Mouse (Mus musculus) forebrain, embryonic 14.5 days (tissue): ENCODE data around the gene Ctsh. TPM values are rescaled to one million over a fixed set of nuclear protein-coding genes. Genes with fewer than 3 reads are reported as not detected.

Experiments used
- ATAC-seq: fragments of 200-750 bp; cut with Nextera tagmentation; 2 replicates; pipeline ENCODE4 v1.8.0; 2017; ENCODE audit warnings: mild to moderate bottlenecking, moderate library complexity
- DNase-seq: peaks from one replicate; pipeline ENCODE4 v3.0.0-alpha.2; 2015; ENCODE audit warnings: low spot score
- H3K27ac ChIP-seq: fragments of 300-500 bp; sonication (generic); 2 replicates; pipeline ENCODE4 v1.5.1; 2014; ENCODE audit warnings: low read depth, mild to moderate bottlenecking, control low read depth, low read length, moderate library complexity
- H3K27me3 ChIP-seq: fragments of 300-500 bp; sonication (generic); replicated peaks from 2 replicates; pipeline ENCODE4 v1.6.1; 2014; ENCODE audit warnings: low read length, control low read depth, mixed read lengths; ENCODE audit not compliant: control insufficient read depth, insufficient read depth
- H3K36me3 ChIP-seq: fragments of 300-500 bp; sonication (generic); 2 replicates; pipeline ENCODE4 v1.6.1; 2014; ENCODE audit warnings: low read length, control low read depth; ENCODE audit not compliant: control insufficient read depth, insufficient read depth
- H3K4me1 ChIP-seq: fragments of 300-500 bp; sonication (generic); 2 replicates; pipeline ENCODE4 v1.6.1; 2014; ENCODE audit warnings: antibody characterized with exemption, low read length, control low read depth; ENCODE audit not compliant: control insufficient read depth, insufficient read depth
- H3K4me2 ChIP-seq: fragments of 300-500 bp; sonication (generic); 2 replicates; pipeline ENCODE4 v1.6.1; 2014; ENCODE audit warnings: mild to moderate bottlenecking, control low read depth, low read length
- H3K4me3 ChIP-seq: fragments of 300-500 bp; sonication (generic); 2 replicates; pipeline ENCODE4 v1.5.1; 2014; ENCODE audit warnings: low read depth, low read length, control low read depth
- H3K9ac ChIP-seq: fragments of 300-500 bp; sonication (generic); 2 replicates; pipeline ENCODE4 v1.6.1; 2014; ENCODE audit warnings: mild to moderate bottlenecking, low read length, control low read depth, moderate library complexity
- H3K9me3 ChIP-seq: fragments of 300-500 bp; sonication (generic); replicated peaks from 2 replicates; pipeline ENCODE4 v1.6.1; 2016; ENCODE audit warnings: low read length, control low read depth, mixed read lengths; ENCODE audit not compliant: control insufficient read depth
- WGBS: fragments of 180-500 bp; shearing (Covaris S2); extraction: QIAGEN DNeasy Blood & Tissue Kit; methylation state at CpG from one replicate; pipeline ENCODE4 v1.1.7; 2014; 5-methylcytosine and 5-hydroxymethylcytosine counted together
- polyA plus RNA-seq: library from polyadenylated mRNA; unstranded; fragments of >200 nt; fragmentation: Nextera tagmentation; extraction: Ambion mirVana; gene quantifications from 2 replicates; pipeline ENCODE4 v1.2.1, GENCODE M21; 2014

The Ctsh gene
- polyA plus RNA-seq, 1 experiment from 2014 or later: 14.4 TPM

DNA sequence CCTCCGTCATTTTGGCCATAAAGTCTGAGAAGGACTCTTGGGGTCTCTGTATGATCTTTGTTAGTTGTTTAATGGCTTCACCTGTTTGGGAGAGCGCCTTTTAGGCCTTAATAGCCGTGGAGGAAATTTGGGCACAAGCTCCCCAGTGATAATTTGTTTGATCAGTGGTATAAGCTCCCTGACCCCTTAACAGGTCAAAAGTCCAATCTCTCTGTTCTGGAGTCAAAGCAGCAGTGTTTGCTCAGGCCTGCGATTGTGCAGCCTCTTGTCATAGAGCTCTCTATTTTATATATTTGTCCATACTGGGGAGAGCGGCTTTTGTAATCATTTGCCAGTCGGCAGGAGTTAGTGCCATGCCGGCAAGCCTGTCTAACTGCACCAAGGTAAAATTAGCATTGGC lies 8.8 kb upstream of the Ctsh start:
- no peak overlapping the region for H3K4me2 ChIP-seq
- no peaks in the 10 kb centered on the region for H3K36me3 ChIP-seq
- H3K4me3 ChIP-seq: no peak overlapping the region
- H3K4me1 ChIP-seq: no peaks in the 10 kb centered on the region
- ATAC-seq (no peak), DNase-seq (no peak)
- no peaks in the 10 kb centered on the region; the same call in 1 of the 2 replicates for H3K9me3 ChIP-seq
- no peaks in the 10 kb centered on the region for H3K27me3 ChIP-seq
- 91% methylated on average over 7 of the region's 7 CpGs for WGBS
- no peak overlapping the region for H3K27ac ChIP-seq
- no peak overlapping the region for H3K9ac ChIP-seq

GRCm38 (mm10) chr9:90047937-90048627 lies 5.9 kb upstream of the Ctsh start:
- 67% methylated on average over 5 of the region's 5 CpGs for WGBS
- peak; percentile 2 for DNase-seq
- H3K4me3 ChIP-seq: no peak overlapping the region

GRCm38 (mm10) chr9:90054371-90055145 lies 606 bp downstream of the Ctsh start:
- H3K9me3 ChIP-seq: no peaks in the 10 kb centered on the region
- no peaks in the 10 kb centered on the region for H3K27me3 ChIP-seq
- peak overlapping the region; percentile 31 for H3K4me3 ChIP-seq
- H3K9ac ChIP-seq: peak overlapping the region; percentile 54
- DNase-seq (peak; percentile 35), ATAC-seq (peak; percentile 50)
- no peaks in the 10 kb centered on the region for H3K36me3 ChIP-seq
- peaks cover 8% of the 10 kb centered on the region for H3K4me1 ChIP-seq
- H3K4me2 ChIP-seq: peak overlapping the region; percentile 60
- H3K27ac ChIP-seq: no peak overlapping the region
- WGBS: under 1% methylated on average over 36 of the region's 37 CpGs

More at GRCm38 (mm10) chr9:90047937-90048627, 5.9 kb upstream of the Ctsh start:
- ATAC-seq: no peak
- Histone ChIP-seq H3K27me3 (no peaks in the 10 kb centered on the region), H3K9ac (no peak overlapping the region), H3K4me2 (no peak overlapping the region), H3K4me1 (no peaks in the 10 kb centered on the region), H3K9me3 (no peaks in the 10 kb centered on the region; the same call in 1 of the 2 replicates), H3K27ac (no peak overlapping the region), H3K36me3 (no peaks in the 10 kb centered on the region)

GRCm38 (mm10) chr9:90055409-90055808 lies 1.5 kb downstream of the Ctsh start:
- WGBS: 63% methylated on average over 5 of the region's 5 CpGs
- H3K4me2 ChIP-seq: peak overlapping the region; percentile 60
- no peak overlapping the region for H3K4me3 ChIP-seq
- H3K9me3 ChIP-seq: no peaks in the 10 kb centered on the region
- peaks cover 8% of the 10 kb centered on the region for H3K4me1 ChIP-seq
- ATAC-seq (no peak), DNase-seq (no peak)
- no peak overlapping the region for H3K27ac ChIP-seq
- H3K9ac ChIP-seq: no peak overlapping the region
- H3K36me3 ChIP-seq: no peaks in the 10 kb centered on the region
- no peaks in the 10 kb centered on the region for H3K27me3 ChIP-seq

DNA sequence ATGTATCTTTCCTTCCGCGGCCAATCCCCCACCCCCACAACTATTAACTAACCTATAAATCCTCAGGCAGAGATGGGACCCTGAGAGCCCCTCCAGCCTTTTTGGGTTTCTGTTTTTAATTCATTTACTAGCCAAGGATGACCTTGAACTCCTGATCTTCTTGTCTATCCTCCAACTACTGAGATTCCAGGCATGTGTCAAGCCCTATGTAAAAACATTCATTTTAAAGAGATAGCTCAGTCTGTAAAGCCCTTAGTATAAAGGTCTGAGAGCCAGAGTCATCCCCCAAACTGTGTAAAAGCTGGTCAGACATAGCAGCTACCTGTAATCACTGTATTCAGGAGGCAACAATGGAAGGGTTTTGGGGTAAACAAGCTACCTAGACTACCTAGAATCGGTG lies 2.0 kb downstream of the Ctsh start:
- WGBS: 79% methylated on average over 3 of the region's 3 CpGs
- Histone ChIP-seq H3K36me3 (no peaks in the 10 kb centered on the region), H3K27ac (no peak overlapping the region), H3K4me1 (peaks cover 8% of the 10 kb centered on the region), H3K9me3 (no peaks in the 10 kb centered on the region), H3K27me3 (no peaks in the 10 kb centered on the region), H3K4me2 (no peak overlapping the region), H3K9ac (no peak overlapping the region), H3K4me3 (no peak overlapping the region)
- ATAC-seq: no peak
- no peak for DNase-seq

GRCm38 (mm10) chr9:90056716-90057115 lies 2.8 kb downstream of the Ctsh start:
- DNase-seq (no peak), ATAC-seq (no peak)
- Histone ChIP-seq H3K9me3 (no peaks in the 10 kb centered on the region), H3K27me3 (no peaks in the 10 kb centered on the region), H3K4me3 (no peak overlapping the region), H3K9ac (no peak overlapping the region), H3K4me1 (peaks cover 8% of the 10 kb centered on the region), H3K27ac (no peak overlapping the region), H3K36me3 (no peaks in the 10 kb centered on the region), H3K4me2 (no peak overlapping the region)
- WGBS: 87% methylated on average over 2 of the region's 2 CpGs

GRCm38 (mm10) chr9:90059828-90060573 lies 6.0 kb downstream of the Ctsh start:
- ATAC-seq: no peak
- Histone ChIP-seq H3K36me3 (no peaks in the 10 kb centered on the region), H3K4me2 (no peak overlapping the region), H3K27me3 (no peaks in the 10 kb centered on the region), H3K4me3 (no peak overlapping the region), H3K4me1 (peaks cover under 1% of the 10 kb centered on the region), H3K9ac (no peak overlapping the region), H3K9me3 (no peaks in the 10 kb centered on the region), H3K27ac (no peak overlapping the region)
- DNase-seq: no peak
- 86% methylated on average over 9 of the region's 9 CpGs for WGBS

- WGBS: 82% methylated on average over 2 of the region's 2 CpGs
- Histone ChIP-seq H3K27ac (no peak overlapping the region), H3K36me3 (no peaks in the 10 kb centered on the region), H3K4me3 (no peak overlapping the region), H3K9ac (no peak overlapping the region), H3K4me1 (no peaks in the 10 kb centered on the region), H3K4me2 (no peak overlapping the region), H3K9me3 (no peaks in the 10 kb centered on the region), H3K27me3 (no peaks in the 10 kb centered on the region)
- DNase-seq: no peak
- no peak for ATAC-seq
Measured at GRCm38 (mm10) chr9:90060574-90060875, 6.6 kb downstream of the Ctsh start.
